Mouse (Mus musculus) hindbrain, embryonic 13.5 days (tissue): Measurements from ENCODE around the gene Tnc. TPM values are rescaled to one million over a fixed set of nuclear protein-coding genes. Genes with fewer than 3 reads are reported as not detected.

Experiments used
- ATAC-seq: fragments of 200-750 bp; cut with Nextera tagmentation; 2 replicates; pipeline ENCODE4 v1.8.0; 2017; ENCODE audit warnings: moderate TSS enrichment; ENCODE audit not compliant: low FRiP score
- H3K27ac ChIP-seq: fragments of 300-500 bp; sonication (generic); 2 replicates; pipeline ENCODE4 v1.5.1; 2015; ENCODE audit warnings: inconsistent platforms, mild to moderate bottlenecking, moderate library complexity
- H3K27me3 ChIP-seq: fragments of 300-500 bp; sonication (generic); 2 replicates; pipeline ENCODE4 v1.6.1; 2015; ENCODE audit warnings: mild to moderate bottlenecking, inconsistent platforms
- H3K36me3 ChIP-seq: fragments of 300-500 bp; sonication (generic); 2 replicates; pipeline ENCODE4 v1.6.1; 2015; ENCODE audit warnings: mild to moderate bottlenecking, inconsistent platforms
- H3K4me1 ChIP-seq: fragments of 300-500 bp; sonication (generic); replicated peaks from 2 replicates; pipeline ENCODE4 v1.6.1; 2015; ENCODE audit warnings: inconsistent platforms
- H3K4me2 ChIP-seq: fragments of 300-500 bp; sonication (generic); 2 replicates; pipeline ENCODE4 v1.6.1; 2015; ENCODE audit warnings: inconsistent platforms, mild to moderate bottlenecking, moderate library complexity
- H3K4me3 ChIP-seq: fragments of 300-500 bp; sonication (generic); 2 replicates; pipeline ENCODE4 v1.5.1; 2015; ENCODE audit warnings: mild to moderate bottlenecking, inconsistent platforms
- H3K9ac ChIP-seq: fragments of 300-500 bp; sonication (generic); 2 replicates; pipeline ENCODE4 v1.6.1; 2015; ENCODE audit warnings: mild to moderate bottlenecking, inconsistent platforms
- H3K9me3 ChIP-seq: fragments of 300-500 bp; sonication (generic); 2 replicates; pipeline ENCODE4 v1.6.1; 2016; ENCODE audit warnings: inconsistent platforms
- WGBS: fragments of 180-500 bp; shearing (Covaris S2); methylation state at CpG from one replicate; pipeline ENCODE4 v1.1.7; 2015; 5-methylcytosine and 5-hydroxymethylcytosine counted together
- polyA plus RNA-seq: library from polyadenylated mRNA; unstranded; fragments of >200 nt; fragmentation: Nextera tagmentation; extraction: Ambion mirVana; gene quantifications from 2 replicates; pipeline ENCODE4 v1.2.1, GENCODE M21; 2015

Gene Tnc
- polyA plus RNA-seq, 1 experiment from 2014 or later: 29.9 TPM

GRCm38 (mm10) chr4:63948066-63948687, 98.6 kb downstream of the Tnc start:
- Histone ChIP-seq H3K27ac (no peak overlapping the region), H3K4me2 (no peak overlapping the region), H3K4me1 (no peaks in the 10 kb centered on the region), H3K9ac (no peak overlapping the region), H3K4me3 (no peak overlapping the region), H3K27me3 (no peaks in the 10 kb centered on the region), H3K9me3 (no peaks in the 10 kb centered on the region), H3K36me3 (no peaks in the 10 kb centered on the region)
- peak; percentile 85 for ATAC-seq
- WGBS: 44% methylated on average over 12 of the region's 12 CpGs

GRCm38 (mm10) chr4:63943813-63944212, 103.0 kb downstream of the Tnc start:
- Histone ChIP-seq H3K9ac (no peak overlapping the region), H3K27me3 (0 out of 2 replicates have a peak, but pooled peaks cover 2% of the 10 kb centered on the region), H3K27ac (no peak overlapping the region), H3K36me3 (no peaks in the 10 kb centered on the region), H3K4me1 (no peaks in the 10 kb centered on the region), H3K9me3 (no peaks in the 10 kb centered on the region), H3K4me3 (no peak overlapping the region), H3K4me2 (no peak overlapping the region)
- WGBS: 64% methylated on average over 5 of the region's 5 CpGs
- no peak for ATAC-seq

GRCm38 (mm10) chr4:63942875-63943274, 103.9 kb downstream of the Tnc start:
- no peak overlapping the region for H3K27ac ChIP-seq
- H3K4me3 ChIP-seq: no peak overlapping the region
- H3K9ac ChIP-seq: no peak overlapping the region
- H3K27me3 ChIP-seq: 0 out of 2 replicates have a peak, but pooled peaks cover 2% of the 10 kb centered on the region
- no peak for ATAC-seq
- no peaks in the 10 kb centered on the region for H3K4me1 ChIP-seq
- no peak overlapping the region for H3K4me2 ChIP-seq
- no peaks in the 10 kb centered on the region for H3K9me3 ChIP-seq
- no peaks in the 10 kb centered on the region for H3K36me3 ChIP-seq
- 96% methylated on average over 3 of the region's 3 CpGs for whole genome bisulfite sequencing

- Histone ChIP-seq H3K9ac (no peak overlapping the region), H3K36me3 (no peaks in the 10 kb centered on the region), H3K4me3 (no peak overlapping the region), H3K27me3 (0 out of 2 replicates have a peak, but pooled peaks cover 2% of the 10 kb centered on the region), H3K4me1 (no peaks in the 10 kb centered on the region), H3K9me3 (no peaks in the 10 kb centered on the region), H3K4me2 (no peak overlapping the region), H3K27ac (no peak overlapping the region)
- no peak for ATAC-seq
- 93% methylated on average over 2 of the region's 2 CpGs for WGBS
These were observed 105.4 kb downstream of the Tnc start for GRCm38 (mm10) chr4:63941420-63941819.

- Histone ChIP-seq H3K4me3 (no peak overlapping the region), H3K4me1 (no peaks in the 10 kb centered on the region), H3K9me3 (no peaks in the 10 kb centered on the region), H3K36me3 (no peaks in the 10 kb centered on the region), H3K9ac (no peak overlapping the region), H3K27me3 (0 out of 2 replicates have a peak, but pooled peaks cover 2% of the 10 kb centered on the region), H3K27ac (no peak overlapping the region), H3K4me2 (no peak overlapping the region)
- 86% methylated on average over 3 of the region's 3 CpGs for WGBS
- no peak for ATAC-seq
These were observed 107.4 kb downstream of the Tnc start for GRCm38 (mm10) chr4:63939428-63939827.

- H3K4me2 ChIP-seq: no peak overlapping the region
- H3K9me3 ChIP-seq: no peaks in the 10 kb centered on the region
- 91% methylated on average over 4 of the region's 4 CpGs for WGBS
- ATAC-seq: no peak
- no peaks in the 10 kb centered on the region for H3K27me3 ChIP-seq
- H3K4me1 ChIP-seq: no peaks in the 10 kb centered on the region
- no peak overlapping the region for H3K9ac ChIP-seq
- H3K36me3 ChIP-seq: no peaks in the 10 kb centered on the region
- no peak overlapping the region for H3K4me3 ChIP-seq
- H3K27ac ChIP-seq: no peak overlapping the region
These were observed 110.9 kb downstream of the Tnc start for GRCm38 (mm10) chr4:63935960-63936359.

GRCm38 (mm10) chr4:63935314-63935713, 111.5 kb downstream of the Tnc start:
- no peak overlapping the region for H3K9ac ChIP-seq
- no peaks in the 10 kb centered on the region for H3K36me3 ChIP-seq
- H3K4me3 ChIP-seq: no peak overlapping the region
- H3K4me1 ChIP-seq: no peaks in the 10 kb centered on the region
- no peaks in the 10 kb centered on the region for H3K27me3 ChIP-seq
- no peak overlapping the region for H3K27ac ChIP-seq
- WGBS: 86% methylated on average over 9 of the region's 9 CpGs
- ATAC-seq: no peak
- H3K4me2 ChIP-seq: no peak overlapping the region
- H3K9me3 ChIP-seq: no peaks in the 10 kb centered on the region

- 94% methylated on average over 2 of the region's 2 CpGs for WGBS
- no peak for ATAC-seq
These were observed 116.0 kb downstream of the Tnc start for GRCm38 (mm10) chr4:63930863-63931262.

GRCm38 (mm10) chr4:63929490-63929889, 117.3 kb downstream of the Tnc start:
- Histone ChIP-seq H3K4me1 (no peaks in the 10 kb centered on the region), H3K36me3 (no peaks in the 10 kb centered on the region), H3K9ac (no peak overlapping the region), H3K27me3 (no peaks in the 10 kb centered on the region), H3K4me2 (no peak overlapping the region), H3K4me3 (no peak overlapping the region), H3K9me3 (no peaks in the 10 kb centered on the region), H3K27ac (no peak overlapping the region)
- no peak for ATAC-seq
- 79% methylated on average over 2 of the region's 2 CpGs for WGBS

More at GRCm38 (mm10) chr4:63930863-63931262, 116.0 kb downstream of the Tnc start:
- no peak overlapping the region for H3K4me3 ChIP-seq
- H3K4me2 ChIP-seq: no peak overlapping the region
- H3K9ac ChIP-seq: no peak overlapping the region
- no peak overlapping the region for H3K27ac ChIP-seq
- H3K9me3 ChIP-seq: no peaks in the 10 kb centered on the region
- H3K4me1 ChIP-seq: no peaks in the 10 kb centered on the region
- no peaks in the 10 kb centered on the region for H3K36me3 ChIP-seq
- H3K27me3 ChIP-seq: no peaks in the 10 kb centered on the region

GRCm38 (mm10) chr4:63928192-63928591, 118.6 kb downstream of the Tnc start:
- no peak for ATAC-seq
- Histone ChIP-seq H3K9me3 (no peaks in the 10 kb centered on the region), H3K27me3 (no peaks in the 10 kb centered on the region), H3K36me3 (no peaks in the 10 kb centered on the region), H3K4me1 (no peaks in the 10 kb centered on the region), H3K4me2 (no peak overlapping the region), H3K4me3 (no peak overlapping the region), H3K9ac (no peak overlapping the region), H3K27ac (no peak overlapping the region)
- 79% methylated on average over 1 of the region's 1 CpGs for WGBS

GRCm38 (mm10) chr4:63917181-63917580, 129.6 kb downstream of the Tnc start:
- H3K4me2 ChIP-seq: no peak overlapping the region
- H3K9me3 ChIP-seq: no peaks in the 10 kb centered on the region
- H3K27ac ChIP-seq: no peak overlapping the region
- no peak overlapping the region for H3K4me3 ChIP-seq
- no peaks in the 10 kb centered on the region for H3K27me3 ChIP-seq
- no peak for ATAC-seq
- no peaks in the 10 kb centered on the region for H3K36me3 ChIP-seq
- H3K4me1 ChIP-seq: peaks cover 5% of the 10 kb centered on the region; the same call in 1 of the 2 replicates
- H3K9ac ChIP-seq: no peak overlapping the region
- 91% methylated on average over 5 of the region's 5 CpGs for WGBS

GRCm38 (mm10) chr4:63916753-63917152, 130.1 kb downstream of the Tnc start:
- Histone ChIP-seq H3K9ac (no peak overlapping the region), H3K4me2 (no peak overlapping the region), H3K4me1 (peaks cover 5% of the 10 kb centered on the region; the same call in 1 of the 2 replicates), H3K27ac (no peak overlapping the region), H3K9me3 (no peaks in the 10 kb centered on the region), H3K4me3 (no peak overlapping the region), H3K36me3 (no peaks in the 10 kb centered on the region), H3K27me3 (no peaks in the 10 kb centered on the region)
- WGBS: 82% methylated on average over 8 of the region's 8 CpGs
- no peak for ATAC-seq

GRCm38 (mm10) chr4:63916288-63916687, 130.5 kb downstream of the Tnc start:
- Histone ChIP-seq H3K9ac (no peak overlapping the region), H3K4me3 (no peak overlapping the region), H3K9me3 (no peaks in the 10 kb centered on the region), H3K27ac (no peak overlapping the region), H3K36me3 (no peaks in the 10 kb centered on the region), H3K4me1 (peaks cover 5% of the 10 kb centered on the region; the same call in 1 of the 2 replicates), H3K27me3 (no peaks in the 10 kb centered on the region), H3K4me2 (no peak overlapping the region)
- ATAC-seq: no peak
- WGBS: 95% methylated on average over 3 of the region's 3 CpGs
